Mouse (Mus musculus) heart, postnatal 25 days (tissue): ENCODE measurements around the gene Gipc1. TPM values are rescaled to one million over a fixed set of nuclear protein-coding genes. Genes with fewer than 3 reads are reported as not detected.

Experiments
- DNase-seq: peaks from one replicate; pipeline ENCODE4 v3.0.0; 2022; ENCODE audit warnings: low spot score
- intact Hi-C: fragments of 180-260 bp; cut with DNase I; formaldehyde crosslinking; loops from one replicate; pipeline ENCODE4 v1.15.1; 2025
- total RNA-seq, 2 experiments: library from RNA; stranded (reverse); gene quantifications; 2 replicates each; pipeline ENCODE4 v1.2.3; 2021

Gene Gipc1
- total RNA-seq, 2 experiments from 2014 or later: 27.3 to 29.9 TPM

GRCm38 (mm10) chr8:83668010-83668916 is 15.8 kb downstream of the Gipc1 start:
- intact Hi-C loops: no loop called here
- DNase-seq: no peak

GRCm38 (mm10) chr8:83669013-83669412 is 16.5 kb downstream of the Gipc1 start:
- no peak for DNase-seq
- intact Hi-C loops: no loop called here

- DNase-seq: no peak
- intact Hi-C loops: no loop called here
These were observed 20.5 kb downstream of the Gipc1 start for GRCm38 (mm10) chr8:83672936-83673335.

DNA sequence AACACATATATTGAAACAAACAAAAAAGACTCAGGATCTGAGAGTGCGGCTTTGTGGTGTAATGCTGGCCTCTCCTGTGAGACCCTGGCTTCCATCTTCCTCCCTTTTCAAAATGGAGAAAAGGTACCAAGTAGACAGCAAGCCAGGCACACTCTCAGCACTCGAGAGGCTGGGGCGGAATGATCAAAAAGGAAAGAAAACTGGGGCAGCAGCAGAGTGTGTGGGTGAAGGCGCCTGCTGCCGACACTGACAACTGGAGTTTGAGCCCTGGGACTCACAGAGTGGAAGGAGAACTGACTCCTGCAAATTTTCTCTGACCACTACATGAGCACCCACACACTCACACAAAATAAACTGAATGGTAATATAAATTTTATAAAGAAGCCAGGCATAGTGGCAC is 22.0 kb downstream of the Gipc1 start:
- no peak for DNase-seq
- intact Hi-C loops: no loop called here

GRCm38 (mm10) chr8:83679866-83680265 is 27.4 kb downstream of the Gipc1 start:
- intact Hi-C loops: no loop called here
- DNase-seq: no peak

- no peak for DNase-seq
- intact Hi-C loops: no loop called here
These were observed 28.1 kb downstream of the Gipc1 start for GRCm38 (mm10) chr8:83680603-83681002.

DNA sequence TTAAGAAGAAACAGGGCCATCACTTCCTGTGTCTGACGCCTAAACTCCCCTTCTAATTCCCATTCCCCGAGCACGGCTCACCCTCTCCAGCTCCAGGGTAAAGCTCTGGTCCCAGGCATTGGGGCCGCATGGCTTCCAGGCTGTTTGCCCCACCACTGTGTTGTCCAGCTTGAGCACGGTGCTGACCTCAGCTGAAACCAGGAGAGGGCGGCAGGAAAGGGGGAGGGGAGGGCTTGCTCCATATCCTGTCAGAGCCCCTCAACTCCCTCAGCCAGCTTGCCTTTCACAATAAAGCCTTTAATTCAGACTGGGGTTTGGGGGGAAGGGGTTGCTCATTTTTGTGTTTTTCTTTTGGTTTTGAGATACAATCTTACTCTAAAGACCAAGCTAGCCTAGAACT is 28.6 kb downstream of the Gipc1 start:
- DNase-seq: no peak
- intact Hi-C loops: no loop called here

GRCm38 (mm10) chr8:83684517-83684916 is 32.0 kb downstream of the Gipc1 start:
- intact Hi-C loops: no loop called here

GRCm38 (mm10) chr8:83689264-83689663 is 36.8 kb downstream of the Gipc1 start:
- intact Hi-C loops: no loop called here
- DNase-seq: no peak

More at GRCm38 (mm10) chr8:83684517-83684916, 32.0 kb downstream of the Gipc1 start:
- no peak for DNase-seq

DNA sequence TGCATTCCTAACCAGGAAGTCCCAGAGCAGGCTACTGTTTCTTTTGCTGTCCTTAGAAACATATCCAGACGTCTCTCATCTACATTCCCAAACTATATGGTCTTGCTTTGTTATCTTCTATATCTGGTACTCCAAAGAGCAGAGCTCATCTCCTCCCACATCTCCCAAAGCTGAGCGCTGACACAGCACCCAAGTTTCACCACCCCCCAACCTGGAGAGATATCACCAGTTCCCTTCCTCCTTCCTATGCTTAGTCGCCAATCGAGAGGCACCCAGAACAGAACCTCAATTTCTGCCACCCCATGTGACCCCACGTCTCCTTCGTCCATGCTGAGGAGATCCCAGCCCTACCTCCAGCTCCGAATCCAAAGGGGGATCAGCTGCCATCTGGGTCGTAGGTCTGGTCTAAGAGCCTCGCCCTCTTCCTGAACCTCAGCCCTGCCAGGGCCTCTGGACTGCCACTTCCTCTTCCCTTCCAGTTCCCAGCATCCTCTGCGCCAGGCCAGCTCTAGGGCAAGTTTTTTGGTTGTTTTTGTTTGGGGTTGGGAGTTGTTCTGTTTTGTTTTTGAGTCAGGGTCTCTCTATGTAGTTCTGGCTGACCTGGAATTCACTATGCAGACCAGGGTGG is 41.2 kb downstream of the Gipc1 start:
- DNase-seq: no peak
- intact Hi-C loops: no loop called here

DNA sequence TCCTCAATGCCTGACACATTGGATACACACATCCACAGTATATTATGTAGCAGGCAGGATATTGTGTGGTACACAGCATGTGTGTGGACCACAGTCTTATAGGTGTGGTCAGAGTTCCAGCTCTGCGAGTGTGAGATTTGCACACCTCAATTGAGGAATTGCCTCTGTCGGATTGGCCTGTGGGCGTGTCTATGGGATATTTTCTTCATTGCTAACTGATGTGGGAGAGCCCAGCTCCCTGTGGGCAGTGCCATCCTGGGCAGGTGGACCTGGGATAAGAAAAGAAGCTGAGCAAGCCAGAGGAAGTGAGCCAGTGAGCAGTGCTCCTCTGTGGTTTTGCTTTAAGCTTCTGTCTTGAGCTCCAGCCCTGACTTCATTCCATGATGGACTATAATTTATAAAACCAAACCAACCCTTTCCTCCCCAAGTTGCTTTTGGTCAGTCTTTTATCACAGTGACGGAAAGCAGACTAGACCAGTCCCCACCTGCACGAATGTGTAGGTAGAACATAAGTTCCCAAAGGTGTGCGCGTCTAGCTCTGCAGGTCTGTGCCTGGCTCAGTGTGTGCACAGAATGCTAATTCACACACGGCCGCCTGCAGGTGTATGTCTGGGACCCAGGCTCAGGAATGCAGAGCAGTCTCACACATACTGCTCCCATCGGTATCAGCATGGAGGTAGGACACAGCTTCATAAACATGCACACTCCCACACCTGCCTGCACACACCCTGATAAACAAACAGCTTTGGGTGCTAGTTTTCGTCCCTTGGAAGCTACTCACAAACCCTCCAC is 42.1 kb downstream of the Gipc1 start:
- no peak for DNase-seq
- intact Hi-C loops: loop anchor here (5.0 kb wide), 1 partner anchor 43 kb away; no protein-coding TSS in a partner anchor

GRCm38 (mm10) chr8:83695351-83696106 is 43.1 kb downstream of the Gipc1 start:
- no peak for DNase-seq
- intact Hi-C loops: loop anchor here (2.0 to 5.0 kb wide), 2 partner anchors 33 to 42 kb away; no protein-coding TSS in a partner anchor

DNA sequence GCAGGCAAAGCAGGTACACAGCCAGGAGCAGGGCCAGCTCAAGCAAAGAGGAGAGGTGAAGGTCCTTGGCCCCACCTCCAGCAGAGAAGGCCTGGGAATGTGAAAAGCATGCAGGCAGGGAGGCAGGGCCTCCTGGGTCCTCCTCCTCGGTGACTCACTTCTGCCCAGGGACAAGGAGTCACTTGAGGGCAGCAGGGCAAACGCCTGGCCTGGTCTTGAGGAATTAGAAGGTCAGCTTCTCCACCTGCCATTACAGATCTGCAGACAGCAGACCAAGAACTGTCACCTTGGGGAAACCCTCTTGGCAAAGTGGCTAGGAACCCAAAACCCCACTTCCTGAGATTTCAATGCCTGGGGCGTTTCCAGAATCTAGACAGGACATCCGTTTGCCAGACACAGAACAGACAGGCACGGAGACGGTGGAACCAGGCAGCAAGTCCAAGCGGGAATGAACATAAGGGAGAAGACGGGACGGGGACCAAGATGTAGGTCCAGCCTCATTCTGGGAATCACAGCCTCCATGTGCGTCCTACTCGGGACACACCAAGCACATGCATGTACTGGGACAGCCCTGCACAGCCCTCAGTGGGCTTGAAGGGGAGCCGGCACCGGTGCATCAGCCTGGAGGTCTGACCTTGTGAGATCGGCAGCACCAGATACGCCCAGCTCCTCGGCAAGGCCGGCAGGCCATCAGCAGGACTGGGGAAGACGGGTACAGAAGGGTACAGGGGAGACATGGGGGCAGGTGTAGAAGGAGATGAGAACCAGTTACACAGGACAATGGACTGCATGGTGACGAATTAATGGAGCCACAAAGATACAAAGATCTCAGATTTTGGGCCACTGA is 45.1 kb downstream of the Gipc1 start:
- intact Hi-C loops: loop anchor here (2.0 to 5.0 kb wide), 3 partner anchors 17 to 40 kb away; partner anchors contain the start of gene Ddx39
- DNase-seq: peak; percentile 57

GRCm38 (mm10) chr8:83698291-83698660 is 45.8 kb downstream of the Gipc1 start:
- no peak for DNase-seq
- intact Hi-C loops: loop anchor here (2.0 to 5.0 kb wide), 2 partner anchors 17 to 39 kb away; partner anchors contain the start of gene Ddx39

DNA sequence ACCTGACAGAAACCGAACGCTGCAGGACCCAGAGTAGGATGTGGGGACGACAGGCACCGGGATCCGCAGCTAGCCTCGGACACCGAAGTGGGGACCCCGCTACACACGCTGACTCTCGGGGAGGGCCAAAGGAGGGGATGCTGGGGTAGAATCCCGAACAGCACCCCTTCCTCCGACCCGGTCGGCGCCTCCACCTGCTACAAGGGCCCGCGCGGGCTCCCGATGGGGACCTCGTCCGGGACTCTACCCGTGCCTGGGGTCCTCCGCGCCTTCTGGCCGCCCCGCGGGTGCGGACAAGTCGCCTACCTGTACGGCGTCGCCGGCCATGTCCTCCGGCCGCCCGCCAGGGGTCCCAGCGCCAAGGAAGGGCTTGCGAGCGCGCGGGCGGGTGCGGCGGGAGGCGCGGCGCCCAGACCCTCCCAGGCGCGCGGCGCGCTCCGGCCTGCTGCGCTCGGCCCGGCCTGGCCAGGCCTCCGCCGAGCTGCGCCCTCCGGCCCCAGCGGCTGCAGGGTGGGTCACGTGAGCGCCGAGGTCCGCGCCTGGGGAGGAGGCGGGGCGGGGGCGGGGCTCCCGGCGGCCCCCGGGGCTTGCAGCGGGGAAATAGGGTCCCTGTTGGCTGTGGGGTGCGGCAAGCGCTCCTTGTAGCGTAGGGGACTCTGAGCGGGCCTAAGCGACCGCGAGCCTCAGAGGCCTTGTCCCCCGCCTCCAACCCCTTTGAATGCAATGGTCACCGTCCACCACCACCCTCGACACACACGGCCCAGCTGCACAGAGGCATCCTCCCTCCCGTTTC is 46.4 kb downstream of the Gipc1 start, which contains the start of gene Pkn1:
TSS of gene Pkn1 (minus strand) at position 519 of the 793 bp plus-strand sequence.
- intact Hi-C loops: loop anchor here (2.0 to 5.0 kb wide), 2 partner anchors 16 to 38 kb away; partner anchors contain the start of gene Ddx39

GRCm38 (mm10) chr8:83699566-83699965 is 47.1 kb downstream of the Gipc1 start:
- DNase-seq: no peak
- intact Hi-C loops: loop anchor here (2.0 to 5.0 kb wide), 2 partner anchors 15 to 38 kb away; partner anchors contain the start of gene Ddx39

More for the DNA sequence above, 46.4 kb downstream of the Gipc1 start, which contains the start of gene Pkn1:
- peak; percentile 71 for DNase-seq

- intact Hi-C loops: no loop called here
- no peak for DNase-seq
These were observed 48.1 kb downstream of the Gipc1 start for GRCm38 (mm10) chr8:83700423-83701085.
